Mouse (Mus musculus): Measurements from ENCODE around the gene Bicdl1.
"Not testable (repeated sequence)": the region's sequence is repeated elsewhere in the genome, so short reads cannot be mapped to it uniquely, and the experiment has no call there.

The Bicdl1 gene

DNA sequence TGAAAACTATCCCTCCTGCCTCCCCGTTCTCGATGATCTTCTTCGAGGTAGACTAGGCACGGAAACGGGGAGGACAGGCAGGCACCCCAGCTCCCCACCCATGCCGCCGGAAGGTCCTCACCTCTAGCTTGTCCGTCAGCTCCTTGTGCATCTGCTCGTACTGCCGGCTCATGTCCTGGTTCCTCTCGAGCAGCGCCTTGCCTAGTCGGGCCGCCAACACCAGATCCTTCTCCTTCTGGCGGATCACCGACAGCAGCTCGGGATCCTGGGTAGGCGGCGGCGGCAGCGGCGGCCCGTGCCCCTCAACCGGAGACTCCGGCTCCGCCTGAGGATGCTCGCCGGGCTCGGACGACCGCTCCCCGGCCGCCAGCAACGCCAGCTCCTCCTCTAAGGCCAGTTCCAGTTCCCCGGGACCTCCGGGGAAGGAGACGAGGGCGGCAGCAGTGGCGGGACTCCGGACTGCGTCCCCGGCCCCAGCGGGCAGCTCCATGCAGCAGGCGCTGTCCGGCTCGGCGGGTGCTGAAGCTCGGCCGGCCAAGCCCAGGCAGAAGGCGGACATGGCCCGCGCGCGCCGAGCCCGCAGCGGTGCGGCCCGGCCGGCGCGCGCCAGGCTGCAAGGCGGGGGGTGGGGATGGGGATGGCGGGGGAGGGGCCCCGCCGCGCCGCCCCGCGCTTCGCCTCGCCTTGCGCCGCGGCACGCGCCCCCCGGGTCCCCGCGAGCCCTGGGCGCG, at the start of gene Bicdl1:
Gene Bicdl1 (minus strand): TSS at position 621 of the 731 bp plus-strand sequence.
- in situ Hi-C loops (cut with MboI, MseI) = no loop called here

DNA sequence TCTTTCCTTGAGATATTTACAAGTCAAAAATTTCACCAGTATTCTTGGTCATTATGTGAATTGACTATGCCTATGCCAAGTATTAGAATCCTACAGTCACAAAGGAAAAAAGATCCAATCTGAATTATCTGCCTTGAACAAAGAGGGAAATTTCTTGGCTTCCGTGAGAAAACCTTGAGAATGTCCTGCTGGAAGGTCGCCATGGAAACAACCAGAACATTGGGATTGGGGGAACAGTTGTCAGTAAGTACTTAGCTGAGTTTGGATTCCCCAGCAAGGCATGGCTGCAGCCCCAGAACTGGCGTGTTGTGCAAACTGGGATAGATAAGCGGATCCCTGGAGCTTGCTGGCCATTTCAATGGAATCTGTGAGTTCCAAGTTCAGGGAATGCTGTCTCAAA, 45.5 kb upstream of the Bicdl1 start:
- in situ Hi-C loops (cut with MboI, MseI) = no loop called here

GRCm38 (mm10) chr5:115775350-115775749, 43.9 kb upstream of the Bicdl1 start:
- in situ Hi-C loops (cut with MboI, MseI) = no loop called here

- in situ Hi-C loops (cut with MboI, MseI) = no loop called here
These were observed 38.6 kb upstream of the Bicdl1 start for GRCm38 (mm10) chr5:115770048-115770447.

GRCm38 (mm10) chr5:115769116-115769515, 37.7 kb upstream of the Bicdl1 start:
- in situ Hi-C loops (cut with MboI, MseI) = no loop called here

DNA sequence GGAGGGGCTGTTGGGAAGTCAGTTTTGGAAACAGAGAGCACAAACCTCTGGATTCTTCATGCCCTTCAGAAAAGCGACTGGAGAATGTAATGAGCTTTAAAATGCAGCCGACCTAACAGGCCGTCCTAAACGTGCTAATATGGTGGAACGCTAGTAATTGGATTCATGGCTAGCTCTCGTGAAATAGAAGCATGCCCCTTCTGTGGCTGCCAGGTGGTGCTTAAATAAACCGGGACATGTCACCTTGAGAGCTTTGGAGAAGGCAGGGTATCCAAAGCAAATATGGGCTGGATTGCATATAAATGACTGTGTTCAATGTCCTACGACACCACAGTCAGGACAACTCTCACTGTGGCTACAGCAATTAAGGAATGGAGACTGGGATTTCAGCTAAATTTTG, 35.4 kb upstream of the Bicdl1 start:
- in situ Hi-C loops (cut with MboI, MseI) = no loop called here

DNA sequence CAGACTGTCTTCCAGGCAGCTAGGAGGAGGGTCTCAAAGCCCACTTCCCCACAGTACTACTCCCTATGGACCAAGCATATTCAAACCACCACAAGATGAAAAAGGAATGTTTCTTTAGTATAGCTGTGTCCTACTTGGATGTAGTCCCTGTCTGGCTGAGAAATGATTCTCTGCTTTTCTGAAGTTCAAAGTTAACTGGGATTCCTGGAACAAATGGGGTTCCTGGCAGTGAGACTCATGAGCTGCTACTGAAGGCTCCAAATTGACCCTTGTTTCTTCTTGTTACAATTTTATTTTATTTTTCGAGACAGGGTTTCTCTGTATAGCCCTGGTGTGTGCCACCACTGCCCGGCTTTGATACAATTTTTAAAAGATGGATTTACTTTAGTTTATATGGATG, 32.6 kb upstream of the Bicdl1 start:
- in situ Hi-C loops (cut with MboI, MseI) = no loop called here

- in situ Hi-C loops (cut with MboI, MseI) = no loop called here
These were observed 29.5 kb upstream of the Bicdl1 start for GRCm38 (mm10) chr5:115760903-115761302.

DNA sequence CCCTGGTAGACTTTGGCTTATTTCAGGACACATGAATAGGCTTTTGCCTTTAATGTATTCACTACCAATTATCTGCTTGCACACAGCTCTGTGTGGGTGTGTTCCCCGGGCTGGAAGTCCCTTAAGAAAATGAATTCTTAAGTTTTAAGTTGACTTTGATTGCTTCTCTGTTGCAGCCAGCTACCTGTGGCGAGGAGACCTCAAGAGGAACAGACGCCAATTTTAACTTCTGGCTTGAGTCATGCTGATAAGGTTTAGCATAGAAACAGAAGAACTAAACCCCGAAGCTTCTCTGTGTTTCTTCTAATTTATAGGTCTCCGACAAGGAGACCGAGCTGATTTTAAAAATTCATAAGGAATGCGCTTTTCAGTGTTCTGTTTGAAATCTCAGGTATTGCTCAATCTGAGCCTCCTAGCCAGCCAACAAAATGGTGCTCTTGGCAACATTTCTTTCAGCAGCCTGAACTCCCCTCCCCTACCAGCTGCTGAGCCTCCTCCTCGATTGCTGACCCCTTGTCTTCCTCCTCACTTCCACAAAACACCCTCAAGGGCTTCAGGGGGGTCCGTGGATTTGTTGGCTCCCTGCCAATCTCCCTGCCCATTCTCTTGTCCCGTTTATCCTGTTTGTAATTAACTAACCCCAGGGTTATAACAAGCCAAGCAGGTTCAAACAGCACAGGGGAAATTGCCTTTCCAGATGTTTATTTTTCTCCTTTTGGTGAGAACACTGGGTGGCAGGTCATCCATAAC, 27.2 kb upstream of the Bicdl1 start:
- in situ Hi-C loops (cut with MboI, MseI) = no loop called here

DNA sequence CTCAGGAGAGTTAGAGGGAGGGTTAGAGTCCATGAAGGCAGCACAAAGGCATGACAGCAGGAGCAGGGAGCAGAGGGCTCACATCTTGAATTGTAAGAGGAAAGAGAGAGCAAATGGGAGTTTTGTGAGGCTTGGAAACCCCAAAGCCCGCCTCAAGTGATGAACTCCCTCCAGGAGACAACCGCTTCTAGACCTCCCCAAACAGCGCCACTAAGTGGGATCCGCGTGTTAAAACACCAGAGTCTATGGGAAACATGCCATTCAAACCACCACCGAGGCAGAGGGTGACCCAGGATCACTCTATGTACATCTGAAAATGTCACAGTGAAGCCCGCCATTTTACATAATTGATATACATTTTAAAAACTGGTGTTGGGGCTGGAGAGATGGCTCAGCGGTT, 26.1 kb upstream of the Bicdl1 start:
- in situ Hi-C loops (cut with MboI, MseI) = no loop called here

- in situ Hi-C loops (cut with MboI, MseI) = no loop called here
These were observed 24.1 kb upstream of the Bicdl1 start for GRCm38 (mm10) chr5:115755501-115755900.

GRCm38 (mm10) chr5:115754831-115755230, 23.4 kb upstream of the Bicdl1 start:
- in situ Hi-C loops (cut with MboI, MseI) = no loop called here

DNA sequence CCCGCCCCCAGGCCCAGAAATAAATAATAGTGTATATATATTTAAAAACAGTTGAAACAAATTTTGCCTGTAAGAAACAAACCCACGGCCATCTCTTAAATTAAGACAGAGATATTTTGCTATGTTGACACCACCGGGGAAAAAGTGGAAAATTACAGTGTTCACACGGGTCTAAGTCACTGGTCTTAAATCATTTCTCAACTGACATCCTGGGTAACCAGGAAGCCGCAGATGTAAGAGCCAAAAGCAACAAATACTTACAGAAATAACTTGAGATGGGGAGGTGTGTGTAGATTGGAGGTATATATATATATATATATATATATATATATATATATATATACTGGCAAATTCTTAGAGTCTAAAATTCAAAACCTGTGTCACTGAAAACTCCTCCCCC, 21.5 kb upstream of the Bicdl1 start:
- in situ Hi-C loops (cut with MboI, MseI) = no loop called here

DNA sequence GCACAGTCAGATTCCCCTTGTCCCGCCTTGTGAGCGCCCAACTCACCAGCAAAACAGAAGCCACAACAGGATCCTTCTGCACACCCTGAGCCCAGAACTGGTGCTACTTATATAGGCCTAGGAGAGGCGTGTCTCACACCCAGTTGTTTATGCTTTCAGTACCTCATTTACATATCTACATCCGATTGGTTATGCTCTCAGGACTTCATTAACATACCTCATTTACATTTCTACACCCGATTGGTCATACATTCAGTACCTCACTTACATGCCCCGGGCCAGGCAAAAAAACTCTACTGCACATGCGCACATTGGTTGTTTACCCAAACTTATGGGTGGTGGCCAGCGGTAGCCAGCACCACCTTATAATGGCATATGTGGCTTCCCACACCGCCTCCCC, 20.5 kb upstream of the Bicdl1 start:
- in situ Hi-C loops (cut with MboI, MseI) = not testable (repeated sequence)

DNA sequence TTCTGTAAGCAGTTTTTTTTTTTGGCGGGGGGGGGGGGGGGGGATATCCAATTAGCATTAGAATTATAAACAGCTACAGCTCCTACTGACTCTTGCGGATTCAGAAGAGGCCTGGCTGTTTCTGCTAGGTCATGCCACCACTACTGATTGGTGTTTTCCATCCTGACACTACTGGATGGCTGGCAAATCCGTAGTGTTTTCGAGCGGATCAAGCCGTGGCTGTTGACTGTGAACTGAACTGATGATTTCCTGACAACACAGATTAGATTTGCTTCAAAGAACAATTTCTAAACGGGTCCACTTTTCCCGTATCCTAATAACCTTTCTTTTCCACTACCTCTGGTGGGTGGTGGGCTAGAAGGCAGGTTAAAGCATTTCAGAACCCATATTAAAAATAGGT, 16.9 kb upstream of the Bicdl1 start:
- in situ Hi-C loops (cut with MboI, MseI) = no loop called here

DNA sequence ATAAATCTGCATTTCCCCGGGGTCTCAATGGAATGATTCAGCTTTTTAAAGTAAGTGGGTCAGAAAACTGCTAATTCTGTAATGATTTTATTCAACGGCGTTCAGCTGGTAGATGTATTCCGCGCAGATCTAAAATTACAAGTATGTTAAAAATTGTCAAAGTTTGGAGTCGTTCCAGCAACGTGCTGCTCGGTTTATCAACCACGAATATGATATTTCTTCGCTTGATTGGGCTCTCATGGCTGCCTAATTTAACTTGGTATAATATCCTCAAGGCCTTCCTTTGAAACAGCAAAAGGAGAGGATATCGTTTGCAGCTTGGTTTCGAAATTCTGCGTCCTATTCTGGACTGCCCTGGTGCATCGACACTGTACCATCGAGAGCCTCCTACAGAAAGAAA, 13.9 kb upstream of the Bicdl1 start:
- in situ Hi-C loops (cut with MboI, MseI) = no loop called here

DNA sequence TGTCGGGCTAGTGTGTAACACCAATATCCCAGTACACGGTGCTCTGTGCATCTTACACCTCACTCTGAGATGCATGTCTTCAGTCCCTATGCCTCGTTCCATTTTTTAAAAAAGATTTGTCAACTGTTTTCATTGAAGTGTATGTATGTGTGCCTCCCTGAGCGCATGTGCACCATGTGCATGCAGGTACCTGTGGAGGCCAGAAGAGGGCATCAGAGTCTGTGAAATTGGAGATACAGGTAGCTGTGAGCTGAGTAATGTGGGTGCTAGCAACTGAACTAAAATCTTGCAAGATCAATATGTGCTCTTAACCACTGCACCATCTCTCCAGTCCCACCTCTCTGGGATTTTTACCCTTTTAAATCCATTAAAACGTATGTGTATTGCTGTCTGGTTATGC, 6.6 kb upstream of the Bicdl1 start:
- in situ Hi-C loops (cut with MboI, MseI) = loop anchor here (5.0 kb wide), 1 partner anchor 81 kb away; no protein-coding TSS in a partner anchor

DNA sequence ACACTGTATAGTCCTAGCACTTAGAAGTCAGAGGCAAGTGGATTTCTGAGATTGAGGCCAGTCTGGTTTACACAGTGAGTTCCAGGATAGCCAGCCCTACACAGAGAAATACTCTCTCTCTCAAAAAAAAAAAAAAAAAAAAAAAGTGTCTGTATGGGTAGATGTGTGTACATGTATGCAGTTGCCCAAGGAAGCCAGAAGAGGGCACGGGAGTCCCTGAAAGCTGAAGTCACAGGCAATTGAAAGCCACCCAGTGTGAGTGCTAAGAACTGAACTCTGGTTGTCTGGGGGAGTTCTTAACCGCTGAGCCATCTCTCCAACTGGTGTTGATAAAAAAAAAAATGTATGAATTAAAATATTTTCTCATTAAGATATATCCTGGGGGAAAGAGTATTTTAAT, 3.1 kb upstream of the Bicdl1 start:
- in situ Hi-C loops (cut with MboI, MseI) = no loop called here

DNA sequence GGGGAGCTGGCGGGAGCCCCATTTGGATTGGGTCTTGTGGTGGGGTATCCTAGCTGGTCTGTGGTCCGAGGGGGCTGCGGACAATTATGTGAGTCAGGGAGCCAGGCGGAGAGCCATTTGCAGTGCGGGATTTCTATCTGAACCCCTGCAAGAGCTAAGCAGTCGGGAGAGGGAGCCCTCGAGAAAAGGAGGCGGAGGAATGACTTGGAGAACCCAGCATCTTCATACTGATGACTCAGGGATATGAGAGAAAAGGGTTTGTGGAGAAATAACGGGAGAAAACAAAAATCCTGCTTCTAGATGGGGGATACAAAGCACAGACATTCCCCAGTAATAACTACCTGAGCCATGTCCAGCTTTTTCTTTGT, 1.4 kb upstream of the Bicdl1 start:
- in situ Hi-C loops (cut with MboI, MseI) = no loop called here

GRCm38 (mm10) chr5:115732176-115732848, 891 bp upstream of the Bicdl1 start:
- in situ Hi-C loops (cut with MboI, MseI) = no loop called here

- in situ Hi-C loops (cut with MboI, MseI) = no loop called here
These were observed 333 bp upstream of the Bicdl1 start for GRCm38 (mm10) chr5:115731732-115732175.

- in situ Hi-C loops (cut with MboI, MseI) = no loop called here
These were observed 1.1 kb downstream of the Bicdl1 start for GRCm38 (mm10) chr5:115730314-115730713.

DNA sequence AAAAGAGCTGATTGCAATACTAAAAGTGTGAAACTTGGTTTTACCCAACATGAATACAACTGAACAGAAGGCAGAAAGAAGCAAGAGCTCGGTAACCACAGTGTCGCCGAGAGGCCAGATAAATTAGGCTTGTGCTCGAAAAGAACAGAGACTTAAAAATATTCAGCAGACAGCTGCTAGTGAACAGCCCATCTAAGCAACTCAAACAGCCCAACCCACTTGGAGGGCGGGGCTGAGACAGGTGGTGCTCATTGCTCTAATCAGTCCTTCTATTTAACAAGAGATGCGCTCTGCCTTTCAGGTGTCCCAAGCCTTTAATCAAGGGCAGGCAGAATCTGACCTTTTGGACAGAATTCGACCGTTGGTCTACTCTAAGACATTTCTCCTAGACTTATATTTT, 4.8 kb downstream of the Bicdl1 start:
- in situ Hi-C loops (cut with MboI, MseI) = no loop called here
